Mouse (Mus musculus): Measurements from ENCODE around the gene Stat5b.

Gene Stat5b

DNA sequence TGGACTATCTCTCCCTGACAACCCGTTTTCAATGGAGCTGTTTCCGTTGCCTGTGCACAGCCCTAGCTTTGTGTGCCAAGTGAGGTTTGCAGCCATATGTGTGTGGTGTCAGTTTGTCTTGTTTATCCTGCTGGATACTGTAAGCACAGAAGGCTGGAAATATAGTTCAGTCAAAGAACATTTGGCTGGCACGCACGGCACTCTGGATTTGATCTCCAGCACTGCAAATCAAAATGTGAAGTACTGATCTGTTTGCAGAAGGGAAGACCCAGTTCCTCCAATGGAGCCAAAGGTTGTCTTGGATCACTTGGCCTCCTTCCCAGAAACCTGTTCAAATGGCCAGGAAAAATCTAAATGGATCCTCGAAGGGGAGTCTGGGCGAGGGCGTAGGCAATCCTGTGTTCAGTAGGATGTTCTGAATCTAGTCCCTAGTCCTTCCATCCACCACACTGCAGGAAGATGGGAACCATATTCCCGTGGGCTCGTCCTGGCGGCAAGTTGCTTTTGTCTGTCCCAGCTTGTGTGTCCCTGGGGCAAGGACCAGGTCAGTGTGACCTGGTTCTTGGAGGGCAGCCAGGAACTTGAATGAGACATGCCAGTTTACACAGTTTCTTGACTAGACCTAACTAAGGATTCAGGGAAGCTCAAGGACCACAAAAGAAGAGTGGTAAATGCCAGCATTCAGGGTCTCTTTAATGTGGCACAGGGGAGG is 19.9 kb upstream of the Stat5b start:
- no peak for DNase-seq (ENCODE audit: low read depth, low spot score)

DNA sequence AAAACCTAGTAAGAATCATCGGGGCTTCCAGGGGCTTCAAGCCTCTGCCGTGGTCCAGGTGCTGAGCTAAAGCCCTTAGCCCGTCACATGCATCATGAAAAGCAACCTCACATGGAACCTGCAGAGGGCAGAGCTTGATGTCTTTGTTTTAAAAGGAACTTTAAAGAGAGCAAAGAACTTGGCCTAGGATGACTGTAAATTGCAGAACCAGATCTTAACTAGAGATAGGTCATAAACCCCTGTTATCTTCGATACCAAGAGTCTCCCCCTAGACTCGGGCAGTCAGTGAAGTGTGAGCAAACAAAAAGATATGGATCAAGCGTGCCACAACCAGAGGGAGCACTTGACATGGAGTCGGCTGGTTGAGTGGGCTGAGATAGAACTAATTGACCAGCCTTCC is 15.1 kb upstream of the Stat5b start:
- no peak for DNase-seq (ENCODE audit: low read depth, low spot score)

DNA sequence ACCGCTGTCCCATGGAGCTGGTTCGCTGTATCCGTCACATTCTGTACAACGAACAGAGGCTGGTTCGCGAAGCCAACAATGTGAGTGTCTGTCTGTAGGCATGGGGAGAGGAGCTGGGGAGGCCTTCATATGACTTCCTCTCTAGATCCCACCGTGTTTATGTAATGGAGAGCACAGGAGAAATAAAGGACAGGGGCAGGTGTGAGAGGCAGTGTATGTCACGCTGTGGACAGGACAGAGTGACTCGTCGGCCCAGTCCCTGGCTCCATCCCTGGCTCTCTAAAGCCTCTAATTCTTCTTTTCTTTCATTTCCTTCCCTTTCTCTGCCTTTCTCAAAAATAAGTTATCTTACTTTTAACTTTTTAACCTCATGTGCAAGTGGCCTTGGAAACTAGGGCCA is 12.6 kb upstream of the Stat5b start:
- no peak for DNase-seq (ENCODE audit: low read depth, low spot score)

DNA sequence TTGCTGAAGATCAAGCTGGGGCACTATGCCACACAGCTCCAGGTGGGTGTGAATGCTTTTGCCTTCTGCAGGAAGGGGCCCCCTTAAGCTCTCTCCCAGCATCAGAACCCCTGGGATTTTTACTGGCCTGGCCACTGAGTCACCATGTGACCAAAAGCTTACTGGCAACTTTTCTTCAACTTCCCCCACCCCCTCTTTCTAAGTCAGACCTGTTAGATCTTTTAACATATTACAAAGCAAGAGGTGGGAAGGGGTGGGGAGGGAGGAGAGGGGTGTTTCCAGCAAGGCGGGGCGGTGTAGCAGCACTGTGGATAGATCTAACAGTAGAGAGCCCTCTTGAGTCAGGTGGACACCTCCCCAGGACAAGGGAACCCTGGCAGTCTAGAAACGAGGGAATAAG is 11.3 kb upstream of the Stat5b start:
- DNase-seq (ENCODE audit: low read depth, low spot score) = no peak

DNA sequence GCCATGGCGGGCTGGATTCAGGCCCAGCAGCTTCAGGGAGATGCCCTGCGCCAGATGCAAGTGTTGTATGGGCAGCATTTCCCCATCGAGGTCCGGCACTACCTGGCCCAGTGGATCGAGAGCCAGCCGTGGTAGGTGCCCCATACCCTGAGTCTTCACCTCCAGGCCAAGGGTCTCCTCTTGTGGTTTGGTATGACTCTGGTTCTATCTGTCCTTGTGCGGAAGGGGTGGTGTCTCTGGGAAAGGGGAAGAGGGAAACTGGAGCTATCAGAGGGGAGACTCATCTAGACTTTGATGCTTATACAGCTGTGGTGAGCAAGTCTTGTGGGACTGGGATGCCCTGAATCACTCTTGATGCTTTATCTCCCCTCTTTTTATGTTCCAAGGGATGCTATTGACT is 10.8 kb upstream of the Stat5b start:
- no peak for DNase-seq (ENCODE audit: low read depth, low spot score)

DNA sequence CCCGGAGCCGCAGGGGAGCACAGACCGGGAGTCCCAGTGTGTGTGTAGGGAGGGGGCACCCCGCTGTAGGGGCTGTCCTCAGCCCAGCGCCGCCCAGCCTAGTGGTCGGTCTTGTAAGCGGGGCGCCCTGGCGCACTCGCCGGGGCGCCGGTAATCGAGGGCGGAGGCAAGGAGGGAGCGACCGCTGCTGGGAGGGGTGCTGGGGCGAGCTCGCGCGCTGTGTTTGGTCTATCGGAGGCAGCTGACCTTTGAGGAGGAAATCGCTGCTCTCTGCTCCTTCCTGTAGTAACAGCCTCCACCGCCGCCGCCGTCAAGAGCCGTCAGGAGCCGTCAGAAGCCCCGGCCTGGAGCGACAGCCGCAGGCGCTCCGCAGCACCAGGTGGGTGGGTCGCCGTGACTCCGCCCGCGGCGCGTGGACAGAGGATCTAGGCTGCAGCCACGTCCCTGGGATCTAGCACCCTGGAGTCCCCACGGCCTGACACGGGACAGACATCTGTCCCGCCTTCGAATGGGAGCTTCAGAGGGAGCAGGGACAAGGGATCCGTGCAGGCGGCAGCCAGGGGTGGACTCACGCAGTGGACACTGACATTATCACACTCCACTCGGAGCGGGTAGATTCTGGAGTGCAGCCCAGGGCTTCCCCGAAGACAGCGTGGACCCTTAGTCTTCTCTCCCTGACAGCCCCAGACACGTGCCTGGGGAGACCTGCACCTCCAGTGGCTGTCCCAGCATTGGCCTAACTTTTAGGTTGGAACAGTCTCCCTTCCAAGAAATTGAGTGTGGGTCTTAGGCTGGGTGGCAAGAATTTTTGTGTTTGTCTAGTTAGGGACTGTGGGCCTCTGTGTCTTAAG is 9.9 kb upstream of the Stat5b start:
- peak; percentile 80 for DNase-seq (ENCODE audit: low read depth, low spot score)

DNA sequence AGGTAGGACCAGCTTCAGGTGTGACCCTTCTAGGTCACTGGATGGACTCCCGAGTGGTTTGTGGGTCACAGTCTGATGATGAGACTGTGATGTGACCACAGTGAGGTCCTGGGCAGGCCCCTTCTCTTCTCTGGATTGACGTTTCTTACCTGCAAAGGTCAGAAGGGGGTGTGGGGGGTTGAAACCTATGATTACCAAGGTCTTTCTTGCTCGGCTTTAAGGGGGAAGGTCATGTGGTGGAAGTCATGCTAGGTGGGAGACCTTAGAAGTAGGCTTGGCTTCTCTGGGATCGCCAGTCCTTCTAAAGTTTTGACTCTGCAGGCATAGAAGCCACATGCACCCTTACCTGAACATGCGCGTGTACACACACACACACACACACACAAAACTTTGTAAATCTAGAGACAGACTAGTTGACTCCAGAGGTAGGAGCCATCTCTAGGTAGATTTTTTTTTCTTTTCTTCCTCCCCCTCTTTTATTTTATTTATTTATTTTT is 9.1 kb upstream of the Stat5b start:
- DNase-seq (ENCODE audit: low read depth, low spot score) = peak; percentile 33

DNA sequence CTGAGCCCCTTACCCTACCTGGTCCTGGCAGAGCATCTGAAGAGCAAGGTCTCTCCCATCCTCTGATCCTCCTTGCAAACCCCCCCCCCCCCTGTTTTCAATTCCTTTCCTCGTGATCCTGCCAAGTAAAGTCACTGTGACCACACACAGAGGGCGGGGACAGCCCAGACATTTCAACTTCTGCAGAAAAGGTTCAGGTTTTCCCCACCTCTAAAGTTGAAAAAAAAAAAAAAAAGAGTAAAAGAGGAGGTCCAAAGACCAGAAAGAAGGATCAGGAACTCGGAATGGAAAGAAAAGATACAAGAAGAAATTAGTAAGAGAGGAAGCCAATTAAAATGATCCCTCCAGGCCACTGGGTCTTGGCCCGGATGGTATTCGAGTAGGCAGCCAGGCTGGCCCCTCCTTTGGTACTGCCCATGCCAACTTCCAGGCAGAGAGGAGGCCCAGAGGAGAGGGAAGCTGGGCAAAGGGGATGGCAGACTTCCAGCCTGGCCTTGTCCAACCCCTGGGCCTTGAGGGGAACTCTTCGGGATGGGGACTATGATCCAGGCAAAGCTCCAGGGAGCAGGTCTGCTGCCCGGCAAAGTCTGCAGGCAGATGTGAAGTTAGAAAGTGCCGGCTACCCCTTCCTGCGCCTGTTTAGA is 8.5 kb upstream of the Stat5b start, which contains the start of gene Stat5a:
Gene Stat5a (plus strand): TSS at position 417 of the 644 bp plus-strand sequence.
- peak; percentile 77 for DNase-seq (ENCODE audit: low read depth, low spot score)

DNA sequence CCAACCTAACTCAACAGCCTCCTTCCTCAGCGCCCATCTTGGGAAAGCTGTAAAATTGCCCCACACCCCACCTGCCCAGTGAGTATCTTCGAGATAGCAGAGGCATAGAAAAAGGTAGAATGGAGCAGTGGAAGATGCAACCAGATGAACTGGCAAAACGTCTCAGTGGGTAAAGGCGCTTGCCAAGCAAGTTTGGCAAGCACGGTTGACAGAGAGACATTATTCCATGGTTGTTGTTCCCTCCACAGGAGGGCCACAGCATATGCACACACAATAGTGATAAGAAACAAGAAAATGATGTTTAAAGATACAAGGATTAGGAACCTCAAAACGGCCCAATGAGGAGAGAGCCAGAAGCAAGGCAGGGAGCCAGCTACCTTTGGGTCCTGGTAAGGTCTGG is 7.4 kb upstream of the Stat5b start:
- DNase-seq (ENCODE audit: low read depth, low spot score) = no peak

DNA sequence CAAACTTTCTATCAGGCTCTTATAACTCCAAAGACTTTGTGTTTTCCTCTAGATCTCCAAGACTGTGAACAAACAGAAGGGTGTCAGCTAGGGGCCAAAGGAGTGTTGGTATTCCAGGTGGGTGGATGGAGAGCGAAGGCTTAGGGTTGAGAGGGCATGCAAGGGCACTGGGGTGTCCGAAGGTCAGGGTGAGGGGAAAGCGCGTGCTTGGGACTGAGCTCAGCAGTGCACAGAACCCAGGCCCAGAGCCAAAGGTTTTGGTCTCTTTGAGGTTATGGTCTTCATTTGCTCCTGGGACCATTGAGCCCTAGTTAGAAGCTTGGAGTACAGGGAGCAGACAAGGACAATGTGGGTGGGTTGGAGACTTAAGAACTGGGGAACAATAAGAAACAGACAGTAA is 4.7 kb upstream of the Stat5b start:
- DNase-seq (ENCODE audit: low read depth, low spot score) = no peak

DNA sequence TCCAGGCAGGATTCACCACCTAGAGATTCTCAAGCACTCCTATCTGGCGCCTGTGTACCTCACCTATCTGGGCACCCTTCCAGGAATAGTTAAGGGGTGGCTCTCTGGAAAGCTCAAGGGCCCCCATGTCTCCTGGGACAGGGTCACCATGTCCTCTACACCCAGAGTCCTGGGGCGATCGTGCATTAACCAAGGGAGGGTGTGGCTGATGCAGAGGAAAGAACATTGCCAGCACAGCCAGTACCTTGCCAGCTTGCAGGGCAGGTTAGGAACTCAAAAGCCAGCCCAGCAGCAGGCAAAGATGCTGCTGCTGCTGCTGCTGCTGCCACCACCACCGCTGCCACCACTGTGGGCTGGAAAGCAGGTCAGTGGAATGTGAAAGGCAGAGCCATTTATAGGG is 3.7 kb upstream of the Stat5b start:
- DNase-seq (ENCODE audit: low read depth, low spot score) = no peak

DNA sequence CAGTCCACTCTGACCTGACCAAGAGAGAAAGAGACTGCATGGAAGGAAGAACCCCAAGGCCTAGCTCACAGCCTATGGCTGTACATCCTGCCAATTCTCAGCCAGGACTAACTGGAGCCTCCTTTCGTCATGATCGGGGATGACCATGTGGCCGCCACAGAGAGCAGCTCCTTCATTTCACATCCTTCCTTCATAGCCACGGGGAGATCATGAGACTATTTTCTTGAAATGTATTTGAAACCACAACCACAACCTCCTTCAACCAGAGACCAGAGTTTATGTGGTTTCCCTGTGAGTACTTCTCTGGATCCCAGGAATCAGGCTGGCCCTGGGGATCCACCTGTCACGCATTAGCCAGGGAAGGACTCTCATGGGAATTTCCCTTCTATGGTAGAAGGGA is 2.5 kb upstream of the Stat5b start:
- DNase-seq (ENCODE audit: low read depth, low spot score) = no peak

DNA sequence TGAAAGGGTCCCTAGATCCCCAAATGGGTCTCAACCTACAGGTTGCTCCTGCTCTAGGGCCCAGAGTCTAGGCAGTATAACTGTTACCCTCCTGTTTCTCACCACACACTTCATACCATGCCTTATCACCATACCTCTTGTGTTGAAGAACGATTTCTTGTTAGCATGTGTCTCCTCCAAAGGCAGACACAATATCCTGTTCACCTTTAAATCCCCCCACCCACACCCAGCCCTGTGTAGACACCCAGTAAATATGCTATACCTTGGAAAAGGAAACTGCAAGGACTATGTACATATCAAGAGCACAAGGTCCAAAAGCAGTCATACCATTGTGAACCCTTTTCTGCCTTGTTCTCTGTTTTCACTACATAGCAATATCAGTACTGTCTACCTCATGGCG is 1.6 kb upstream of the Stat5b start:
- DNase-seq (ENCODE audit: low read depth, low spot score) = no peak

DNA sequence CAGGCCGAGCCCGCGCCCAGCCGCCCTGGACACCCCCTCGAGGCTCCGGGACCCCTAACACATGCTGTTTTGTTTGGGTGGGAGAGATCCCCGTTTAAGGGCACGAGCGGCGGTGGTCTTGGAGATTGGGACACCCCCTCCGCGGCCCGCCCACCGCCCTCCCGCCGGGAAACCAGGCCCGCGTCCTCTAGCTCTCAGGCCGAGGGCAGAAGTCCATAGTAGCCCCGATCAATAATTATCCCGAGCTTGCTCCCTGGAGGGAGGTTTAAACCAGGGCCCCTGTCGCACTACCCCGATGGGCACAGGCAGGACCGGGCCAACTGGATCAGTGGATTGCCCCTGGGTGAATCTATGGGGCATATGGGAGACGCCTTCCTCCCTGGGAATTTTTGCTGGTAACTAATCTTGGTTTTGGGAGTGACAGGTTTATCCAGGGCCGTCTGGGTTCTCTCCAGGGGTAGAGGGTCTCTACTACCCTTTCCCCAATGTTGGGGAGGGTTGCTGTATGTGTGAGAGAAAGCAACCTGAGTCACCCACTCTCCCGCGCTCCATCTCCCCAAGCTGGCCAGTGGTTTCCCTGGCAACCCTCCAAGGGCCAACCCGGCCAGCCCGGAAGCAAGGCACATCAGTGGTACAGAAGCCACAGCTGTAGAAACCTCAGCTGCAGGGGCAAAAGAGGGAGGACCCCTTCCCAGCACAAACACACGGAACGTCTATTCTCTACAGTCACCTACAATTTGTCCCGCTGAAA is 429 bp upstream of the Stat5b start:
- peak; percentile 74 for DNase-seq (ENCODE audit: low read depth, low spot score)

DNA sequence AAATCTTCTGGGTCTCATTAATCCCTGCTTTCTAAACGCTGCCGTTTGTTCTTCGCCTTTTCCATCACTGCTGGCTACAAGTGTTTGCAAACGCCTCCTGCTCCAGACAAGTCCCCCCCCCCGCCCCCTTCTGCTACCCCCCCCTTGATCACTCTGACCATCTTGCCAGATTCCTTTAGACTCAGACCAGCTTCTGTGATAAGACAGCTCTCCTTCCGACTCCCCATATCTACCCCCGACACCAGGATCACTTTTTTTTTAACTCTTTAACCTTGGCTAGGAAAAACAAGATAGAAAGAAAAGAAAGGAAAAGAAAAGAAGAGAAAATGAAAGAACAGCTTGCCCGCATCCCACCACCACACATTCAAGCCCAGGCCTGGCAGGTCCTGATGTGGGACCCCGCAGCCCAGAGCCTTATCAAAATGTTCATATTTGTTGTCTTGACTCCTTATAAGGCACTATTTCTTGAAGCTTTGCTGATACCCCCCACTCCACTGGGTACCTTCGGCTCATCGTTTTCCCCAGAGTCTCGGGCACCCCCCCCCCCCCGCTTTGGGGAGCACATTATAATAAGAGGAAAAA is 977 bp downstream of the Stat5b start:
- no peak for DNase-seq (ENCODE audit: low read depth, low spot score)

DNA sequence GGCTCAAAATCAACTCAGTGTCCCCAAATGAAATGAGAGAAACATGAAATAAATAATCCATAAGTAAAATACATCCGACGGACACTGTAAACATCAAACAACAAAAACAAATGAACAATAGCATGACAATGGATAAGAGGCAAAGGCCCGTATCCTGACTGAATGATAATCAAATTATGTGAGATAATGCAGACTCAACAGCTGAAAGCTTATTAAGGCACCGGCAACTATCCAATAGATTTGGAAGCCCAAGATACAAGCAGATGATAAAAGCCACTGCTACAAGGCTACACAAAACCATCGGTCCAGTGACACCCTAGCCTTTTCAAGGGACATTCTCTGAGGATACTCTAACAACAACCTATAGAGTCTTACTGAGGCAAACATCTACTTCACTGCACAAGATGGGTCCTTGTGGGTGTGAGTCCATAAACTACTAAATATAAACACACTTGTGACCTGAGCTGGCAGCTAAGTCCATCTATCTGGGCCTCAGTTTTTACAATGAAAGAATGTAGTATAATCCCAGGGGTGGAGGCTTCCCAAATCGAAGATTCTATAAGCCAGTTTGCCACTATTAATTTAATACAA is 1.6 kb downstream of the Stat5b start:
- DNase-seq (ENCODE audit: low read depth, low spot score) = no peak

DNA sequence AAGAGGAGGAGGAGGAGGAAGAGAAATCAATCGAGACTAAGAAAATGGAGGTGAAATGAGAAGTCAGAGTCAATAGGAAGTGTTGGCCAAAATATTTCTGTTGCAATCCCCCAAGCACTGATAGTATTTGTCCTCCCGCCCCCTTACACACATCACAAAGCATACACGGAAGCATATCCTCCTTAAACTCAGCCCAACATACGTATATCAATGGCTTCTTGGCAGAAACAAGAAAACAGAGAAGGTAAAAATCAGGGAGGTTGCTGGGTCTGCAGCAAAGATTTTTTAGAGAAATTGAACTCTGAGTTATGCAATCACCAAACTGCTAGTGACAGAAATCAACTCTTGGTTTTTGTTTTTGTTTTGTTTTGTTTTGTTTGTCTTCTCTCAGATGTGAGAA is 2.4 kb downstream of the Stat5b start:
- no peak for DNase-seq (ENCODE audit: low read depth, low spot score)

DNA sequence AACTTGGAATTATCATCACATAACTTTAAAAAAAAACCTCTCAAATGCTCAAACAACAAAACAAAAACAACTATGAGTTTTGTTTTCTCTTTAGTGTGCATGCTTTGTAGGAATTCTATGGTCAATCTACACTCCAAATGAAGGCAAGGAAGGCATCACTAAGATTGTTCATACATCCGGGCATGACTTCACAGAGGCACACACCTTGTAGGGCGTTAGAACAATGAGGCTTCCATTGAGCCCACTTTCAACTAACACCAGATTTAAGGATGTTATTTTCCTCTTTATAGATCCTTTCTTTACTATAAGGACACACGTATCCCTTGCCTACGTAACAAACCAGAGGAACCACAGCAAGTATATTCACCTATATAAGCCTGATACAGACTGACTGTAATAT is 3.0 kb downstream of the Stat5b start:
- no peak for DNase-seq (ENCODE audit: low read depth, low spot score)

DNA sequence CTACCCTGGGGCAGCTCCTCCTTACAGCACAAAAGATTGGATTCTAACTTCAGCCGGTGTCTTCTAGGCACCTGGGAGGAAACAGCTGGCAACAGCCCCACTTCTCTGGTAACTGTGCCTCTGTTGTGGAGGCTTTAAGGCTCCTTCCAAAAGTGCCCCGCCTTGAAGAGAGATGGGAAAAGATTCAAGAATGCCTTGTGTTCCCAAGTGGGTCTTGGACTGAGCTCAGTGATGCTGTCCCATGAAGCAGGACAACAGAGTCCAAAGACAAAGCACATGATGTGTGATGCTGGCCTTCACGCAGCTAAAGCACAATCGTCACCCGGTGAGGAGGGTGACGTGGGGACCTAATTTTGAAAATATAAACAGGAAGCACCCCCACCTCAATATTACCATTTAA is 4.7 kb downstream of the Stat5b start:
- no peak for DNase-seq (ENCODE audit: low read depth, low spot score)

DNA sequence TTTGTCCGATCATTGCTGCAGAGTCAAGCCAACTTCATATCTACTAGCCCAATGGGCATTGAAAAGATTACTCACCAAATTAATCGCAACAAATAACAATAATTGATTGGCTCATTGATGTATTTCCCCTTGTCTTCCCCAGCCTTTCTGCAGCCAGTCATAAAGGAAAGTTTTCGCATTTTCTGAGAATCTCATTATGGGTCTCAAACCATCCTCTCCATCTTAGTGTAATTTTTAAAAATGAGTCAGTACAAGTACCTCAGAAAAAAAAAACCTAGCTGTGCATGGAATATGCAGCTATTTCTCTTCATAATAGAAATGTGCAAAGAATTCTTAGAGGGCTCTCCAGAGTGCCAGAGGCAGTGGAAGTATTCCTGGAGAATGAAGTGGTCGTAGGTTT is 6.4 kb downstream of the Stat5b start:
- no peak for DNase-seq (ENCODE audit: low read depth, low spot score)

DNA sequence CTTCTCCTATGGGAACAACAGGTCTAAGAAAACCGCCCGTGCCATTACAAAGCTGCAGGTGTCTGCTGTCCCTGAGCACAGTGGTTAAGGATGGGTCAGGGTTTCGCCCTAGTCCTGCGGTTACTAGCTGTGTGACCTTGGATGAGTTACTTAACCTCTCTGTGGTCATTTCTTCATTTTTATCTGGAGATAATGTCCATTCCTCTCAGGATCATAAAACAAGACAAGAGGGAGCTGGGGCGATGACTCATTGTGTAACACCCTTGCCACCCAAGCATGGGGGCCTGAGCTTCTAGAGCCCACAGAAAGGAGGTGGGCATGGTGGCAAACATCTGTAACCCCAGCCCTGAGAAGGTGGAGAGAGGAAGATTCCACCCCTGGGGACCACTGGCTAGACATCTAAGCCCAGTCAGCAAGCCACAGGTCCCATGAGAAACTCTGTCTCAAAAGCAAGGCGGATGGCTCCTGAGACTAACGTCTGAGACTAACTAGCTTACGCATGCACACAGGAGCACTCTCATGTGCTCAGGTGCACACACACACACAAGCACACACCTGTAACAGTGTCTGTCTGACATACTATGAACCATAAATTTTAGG is 7.4 kb downstream of the Stat5b start:
- no peak for DNase-seq (ENCODE audit: low read depth, low spot score)

Data from 3T3-L1 (cell line).